Mouse (Mus musculus): ENCODE results near the gene Ccr9. TPM values are rescaled to one million over a fixed set of nuclear protein-coding genes. Genes with fewer than 3 reads are reported as not detected.
"Not testable (repeated sequence)": the region's sequence is repeated elsewhere in the genome, so short reads cannot be mapped to it uniquely, and the experiment has no call there.

The Ccr9 gene
- polyA plus RNA-seq, 1 experiment: 0.20 TPM

GRCm38 (mm10) chr9:123649785-123650511, 28.3 kb upstream of the Ccr9 start:
- H3K27me3 ChIP-seq (ENCODE audit: control insufficient read depth, insufficient read depth, low read length): no peaks in the 10 kb centered on the region
- no peaks in the 10 kb centered on the region for H3K4me1 ChIP-seq (ENCODE audit: control insufficient read depth, insufficient read depth, low read length)
- TF ChIP-seq POLR2A (IDR thresholded peaks at IDR 0.05; ENCODE audit: borderline replicate concordance, insufficient read depth, low read length): no peak
- WGBS: 87% methylated on average over 2 of the region's 2 CpGs
- H3K4me3 ChIP-seq (replicated peaks; ENCODE audit: insufficient read depth, low read depth, low read length): no peak overlapping the region
- DNase-seq: no peak
- no peak overlapping the region for H3K27ac ChIP-seq (ENCODE audit: insufficient read depth, low read length)

DNA sequence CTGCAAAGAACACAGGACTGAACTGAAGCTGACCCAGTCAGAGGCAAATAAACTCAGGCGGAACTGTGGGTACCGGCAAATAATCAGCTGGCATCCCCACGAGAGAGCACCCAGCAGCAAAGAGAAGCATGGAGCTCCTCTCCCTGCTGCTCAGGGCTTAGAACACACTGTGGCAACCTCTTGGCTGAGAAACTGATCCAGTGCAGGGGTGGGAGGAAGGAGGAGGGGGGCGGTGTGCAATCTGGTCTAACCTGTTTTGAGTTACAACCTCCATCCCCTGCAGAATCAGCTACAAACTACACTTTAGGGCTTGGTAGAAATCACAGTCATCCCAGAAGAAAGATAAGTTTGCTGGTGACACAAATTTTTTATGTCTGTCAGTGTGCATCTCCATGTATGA, 26.9 kb upstream of the Ccr9 start:
- no peak for DNase-seq
- no peak overlapping the region for H3K4me3 ChIP-seq (replicated peaks; ENCODE audit: insufficient read depth, low read depth, low read length)
- no peak overlapping the region for H3K27ac ChIP-seq (ENCODE audit: insufficient read depth, low read length)
- WGBS: 58% methylated on average over 4 of the region's 4 CpGs
- H3K4me1 ChIP-seq (ENCODE audit: control insufficient read depth, insufficient read depth, low read length): no peaks in the 10 kb centered on the region
- TF ChIP-seq POLR2A (IDR thresholded peaks at IDR 0.05; ENCODE audit: borderline replicate concordance, insufficient read depth, low read length) (no peak), CTCF (IDR thresholded peaks at IDR 0.05; ENCODE audit: borderline replicate concordance, insufficient read depth, low read depth, low read length) (no peak)
- H3K27me3 ChIP-seq (ENCODE audit: control insufficient read depth, insufficient read depth, low read length): no peaks in the 10 kb centered on the region

DNA sequence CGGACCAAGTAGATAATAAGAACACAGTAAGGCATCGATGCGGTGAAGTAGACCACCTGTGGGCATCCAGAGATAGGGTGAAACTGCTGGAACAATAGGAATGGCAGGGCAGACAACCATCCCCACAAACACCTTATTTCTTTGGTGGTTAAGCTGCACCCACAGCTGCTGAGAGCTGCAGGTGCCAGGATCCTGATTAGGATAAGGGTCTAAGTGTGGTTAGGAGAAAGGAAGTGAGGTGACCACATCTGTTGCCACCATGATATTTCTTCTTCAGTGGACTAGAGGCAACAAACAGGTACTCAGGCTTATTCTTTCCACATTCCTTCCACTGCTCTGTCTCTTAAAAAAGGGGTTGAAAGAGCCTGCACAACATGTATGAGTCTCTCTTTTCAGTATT, 20.8 kb upstream of the Ccr9 start:
- DNase-seq: no peak
- Histone ChIP-seq H3K27ac (ENCODE audit: insufficient read depth, low read length) (no peak overlapping the region), H3K4me1 (ENCODE audit: control insufficient read depth, insufficient read depth, low read length) (no peaks in the 10 kb centered on the region; the same call in 1 of the 2 replicates), H3K27me3 (ENCODE audit: control insufficient read depth, insufficient read depth, low read length) (no peaks in the 10 kb centered on the region), H3K4me3 (replicated peaks; ENCODE audit: insufficient read depth, low read depth, low read length) (no peak overlapping the region)
- WGBS: 73% methylated on average over 3 of the region's 3 CpGs
- TF ChIP-seq CTCF (IDR thresholded peaks at IDR 0.05; ENCODE audit: borderline replicate concordance, insufficient read depth, low read depth, low read length): no peak
- TF ChIP-seq POLR2A (IDR thresholded peaks at IDR 0.05; ENCODE audit: borderline replicate concordance, insufficient read depth, low read length): no peak

DNA sequence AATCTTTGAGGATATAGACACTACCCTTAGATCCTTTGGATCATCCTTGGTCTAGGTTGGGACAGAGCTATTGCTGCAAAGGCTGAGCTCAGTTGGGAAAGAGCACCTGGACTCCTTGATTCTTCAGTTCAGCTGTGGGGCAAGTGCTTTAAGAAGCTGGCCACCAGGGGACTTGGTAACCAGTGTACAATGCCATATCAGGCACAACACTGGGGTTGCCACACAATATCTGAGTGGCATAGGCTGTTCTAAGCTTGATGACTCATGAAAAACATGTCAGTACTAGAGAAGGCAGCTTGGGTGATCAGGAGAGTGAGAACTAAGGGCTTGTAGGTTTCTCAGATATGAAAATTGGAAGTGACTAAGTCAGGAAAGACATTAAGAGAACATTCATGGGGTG, 19.3 kb upstream of the Ccr9 start:
- Histone ChIP-seq H3K4me3 (replicated peaks; ENCODE audit: insufficient read depth, low read depth, low read length) (no peak overlapping the region), H3K27me3 (ENCODE audit: control insufficient read depth, insufficient read depth, low read length) (no peaks in the 10 kb centered on the region; the same call in 1 of the 2 replicates), H3K27ac (ENCODE audit: insufficient read depth, low read length) (no peak overlapping the region), H3K4me1 (ENCODE audit: control insufficient read depth, insufficient read depth, low read length) (no peaks in the 10 kb centered on the region; the same call in 1 of the 2 replicates)
- TF ChIP-seq CTCF (IDR thresholded peaks at IDR 0.05; ENCODE audit: borderline replicate concordance, insufficient read depth, low read depth, low read length): no peak
- no peak for TF ChIP-seq POLR2A (IDR thresholded peaks at IDR 0.05; ENCODE audit: borderline replicate concordance, insufficient read depth, low read length)
- no peak for DNase-seq

DNA sequence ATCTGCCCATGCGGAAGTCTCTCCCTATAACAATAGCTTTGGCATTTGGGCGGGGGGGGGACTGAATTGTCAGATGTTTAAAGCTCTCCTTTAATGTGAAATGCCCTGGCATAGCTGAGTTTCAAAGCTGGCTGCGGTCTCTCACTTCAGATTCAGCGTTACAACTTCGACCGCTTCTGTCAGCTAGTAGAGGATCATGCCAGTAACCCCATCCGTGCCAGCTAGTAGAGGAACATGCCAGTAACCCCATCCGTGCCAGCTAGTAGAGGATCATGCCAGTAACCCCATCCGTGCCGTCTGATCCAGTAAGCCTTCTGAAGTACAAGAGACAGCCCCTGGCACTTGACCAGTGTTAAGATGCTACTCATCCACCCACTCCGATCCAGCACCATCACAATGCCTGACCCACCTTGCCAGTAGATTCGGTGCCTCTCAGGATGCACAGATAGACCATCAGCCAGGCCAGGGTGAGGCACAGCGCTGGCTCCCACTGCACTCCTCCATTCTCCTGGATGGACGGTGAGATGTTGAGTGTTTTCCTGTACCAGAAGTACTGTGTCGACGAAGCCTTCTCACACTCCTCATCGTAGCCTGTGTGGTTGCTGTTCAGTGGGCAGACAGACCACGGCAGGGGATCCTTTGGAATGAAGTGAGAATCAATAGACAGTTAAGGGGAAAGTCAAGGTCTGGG, 18.1 kb upstream of the Ccr9 start:
- not testable (repeated sequence) for H3K27me3 ChIP-seq (ENCODE audit: control insufficient read depth, insufficient read depth, low read length); H3K27ac ChIP-seq (ENCODE audit: insufficient read depth, low read length); DNase-seq; H3K4me3 ChIP-seq (replicated peaks; ENCODE audit: insufficient read depth, low read depth, low read length); H3K4me1 ChIP-seq (ENCODE audit: control insufficient read depth, insufficient read depth, low read length)
- 16% methylated on average over 18 of the region's 18 CpGs for WGBS

GRCm38 (mm10) chr9:123665645-123666044, 12.6 kb upstream of the Ccr9 start:
- Histone ChIP-seq H3K27me3 (ENCODE audit: control insufficient read depth, insufficient read depth, low read length) (no peaks in the 10 kb centered on the region; the same call in 1 of the 2 replicates), H3K4me1 (ENCODE audit: control insufficient read depth, insufficient read depth, low read length) (no peaks in the 10 kb centered on the region), H3K4me3 (replicated peaks; ENCODE audit: insufficient read depth, low read depth, low read length) (no peak overlapping the region), H3K27ac (ENCODE audit: insufficient read depth, low read length) (no peak overlapping the region)
- DNase-seq: no peak
- no peak for TF ChIP-seq POLR2A (IDR thresholded peaks at IDR 0.05; ENCODE audit: borderline replicate concordance, insufficient read depth, low read length)
- no peak for TF ChIP-seq CTCF (IDR thresholded peaks at IDR 0.05; ENCODE audit: borderline replicate concordance, insufficient read depth, low read depth, low read length)
- 52% methylated on average over 5 of the region's 5 CpGs for WGBS

GRCm38 (mm10) chr9:123679198-123679597, 959 bp downstream of the Ccr9 start:
- Histone ChIP-seq H3K27me3 (ENCODE audit: control insufficient read depth, insufficient read depth, low read length) (peaks cover 2% of the 10 kb centered on the region; the same call in 1 of the 2 replicates), H3K27ac (ENCODE audit: insufficient read depth, low read length) (no peak overlapping the region), H3K4me1 (ENCODE audit: control insufficient read depth, insufficient read depth, low read length) (no peaks in the 10 kb centered on the region), H3K4me3 (replicated peaks; ENCODE audit: insufficient read depth, low read depth, low read length) (no peak overlapping the region)
- TF ChIP-seq POLR2A (IDR thresholded peaks at IDR 0.05; ENCODE audit: borderline replicate concordance, insufficient read depth, low read length) (no peak), CTCF (IDR thresholded peaks at IDR 0.05; ENCODE audit: borderline replicate concordance, insufficient read depth, low read depth, low read length) (no peak)
- DNase-seq: no peak
- WGBS: 47% methylated on average over 2 of the region's 2 CpGs

DNA sequence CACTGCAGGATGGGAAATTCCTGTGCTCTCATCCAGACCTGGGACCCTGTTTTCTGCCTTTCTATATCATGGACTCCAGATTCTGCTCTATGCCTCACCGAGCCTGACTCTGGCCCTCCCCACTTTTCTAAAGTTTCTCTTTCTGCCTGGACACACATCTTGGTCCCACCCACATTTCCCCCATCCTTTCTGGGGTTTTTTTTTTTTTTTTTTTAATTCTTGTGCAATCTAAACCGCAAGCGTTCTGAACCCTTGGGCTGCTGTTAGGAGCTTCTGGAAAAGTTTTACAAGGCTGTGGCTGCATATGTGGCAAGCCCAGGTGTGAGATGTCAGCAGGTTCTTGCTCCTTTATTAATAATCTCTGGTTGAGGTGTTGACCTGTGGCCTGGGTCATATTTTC, 5.5 kb downstream of the Ccr9 start:
- 49% methylated on average over 3 of the region's 3 CpGs for WGBS
- peaks cover 1% of the 10 kb centered on the region; the same call in 1 of the 2 replicates for H3K27me3 ChIP-seq (ENCODE audit: control insufficient read depth, insufficient read depth, low read length)
- no peak overlapping the region for H3K4me3 ChIP-seq (replicated peaks; ENCODE audit: insufficient read depth, low read depth, low read length)
- no peak for TF ChIP-seq POLR2A (IDR thresholded peaks at IDR 0.05; ENCODE audit: borderline replicate concordance, insufficient read depth, low read length)
- TF ChIP-seq CTCF (IDR thresholded peaks at IDR 0.05; ENCODE audit: borderline replicate concordance, insufficient read depth, low read depth, low read length): no peak
- no peaks in the 10 kb centered on the region for H3K4me1 ChIP-seq (ENCODE audit: control insufficient read depth, insufficient read depth, low read length)
- H3K27ac ChIP-seq (ENCODE audit: insufficient read depth, low read length): no peak overlapping the region
- no peak for DNase-seq

Measured in cerebellum, adult 2 months (tissue).